Mouse (Mus musculus): ENCODE results near the gene Snap47. TPM values are rescaled to one million over a fixed set of nuclear protein-coding genes. Genes with fewer than 3 reads are reported as not detected.

Gene Snap47
- polyA plus RNA-seq, 1 experiment from 2014 or later: 117 TPM

DNA sequence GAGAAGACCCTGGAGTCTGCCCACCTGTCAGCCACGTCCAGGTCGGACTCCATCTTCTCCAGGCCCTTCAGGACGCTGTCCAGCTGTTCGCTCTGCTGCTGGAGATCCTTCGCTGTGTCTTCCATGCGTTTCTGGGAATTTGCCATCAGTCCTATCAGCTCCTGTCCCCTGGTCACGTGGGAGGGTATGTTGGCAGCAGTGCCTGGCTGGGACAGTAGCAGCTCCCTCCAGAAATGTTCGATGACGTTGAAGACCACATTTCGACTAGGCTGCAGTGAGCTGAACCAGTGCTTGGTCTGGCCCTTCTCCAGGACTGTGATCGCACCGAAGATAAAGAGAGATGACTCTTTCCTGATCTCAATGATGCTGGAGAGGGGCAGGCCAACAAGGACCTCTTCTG is 13.0 kb downstream of the Snap47 start:
- 94% methylated on average over 12 of the region's 12 CpGs for WGBS (ENCODE audit: insufficient replicate concordance)
- no peak overlapping the region for H3K27ac ChIP-seq (ENCODE audit: low read depth, low read length)
- no peak overlapping the region for H3K4me3 ChIP-seq (ENCODE audit: low read depth, low read length)
- H3K27me3 ChIP-seq (ENCODE audit: control insufficient read depth, insufficient read depth, low read length): no peaks in the 10 kb centered on the region
- peaks cover 18% of the 10 kb centered on the region for H3K36me3 ChIP-seq (ENCODE audit: control insufficient read depth, insufficient read depth, low read length)
- no peak for ATAC-seq (replicated peaks; ENCODE audit: insufficient number of reproducible peaks, low FRiP score, low TSS enrichment)
- no peak overlapping the region for H3K4me2 ChIP-seq
- H3K9ac ChIP-seq (ENCODE audit: low read depth, low read length): no peak overlapping the region
- 0 out of 2 replicates have a peak, but pooled peaks cover 2% of the 10 kb centered on the region for H3K9me3 ChIP-seq (replicated peaks; ENCODE audit: control insufficient read depth, low read length)
- no peaks in the 10 kb centered on the region for H3K4me1 ChIP-seq (ENCODE audit: control insufficient read depth, insufficient read depth, low read length)

DNA sequence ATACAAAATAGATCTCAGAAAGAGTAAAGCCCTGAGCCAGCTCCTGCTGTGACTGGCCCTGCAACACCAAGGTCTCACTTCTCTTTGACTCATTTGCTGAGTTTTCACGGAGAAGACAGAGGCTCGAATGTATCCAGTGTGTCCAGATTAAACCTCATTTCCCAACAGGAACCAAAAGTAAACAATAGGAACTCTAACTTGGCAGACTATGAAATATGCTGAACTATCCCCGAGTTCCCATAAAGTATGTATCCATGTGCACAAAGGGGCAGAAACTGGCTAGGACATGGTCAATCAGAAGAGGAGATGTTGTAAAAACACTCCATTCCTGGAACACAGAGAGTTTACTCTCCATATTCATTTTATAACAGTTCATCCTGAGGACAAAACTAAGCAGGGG is 18.7 kb downstream of the Snap47 start:
- ATAC-seq (replicated peaks; ENCODE audit: insufficient number of reproducible peaks, low FRiP score, low TSS enrichment): no peak
- Histone ChIP-seq H3K9me3 (replicated peaks; ENCODE audit: control insufficient read depth, low read length) (0 out of 2 replicates have a peak, but pooled peaks cover 2% of the 10 kb centered on the region), H3K27ac (ENCODE audit: low read depth, low read length) (no peak overlapping the region), H3K4me2 (no peak overlapping the region), H3K4me1 (ENCODE audit: control insufficient read depth, insufficient read depth, low read length) (no peaks in the 10 kb centered on the region), H3K27me3 (ENCODE audit: control insufficient read depth, insufficient read depth, low read length) (no peaks in the 10 kb centered on the region), H3K9ac (ENCODE audit: low read depth, low read length) (no peak overlapping the region), H3K36me3 (ENCODE audit: control insufficient read depth, insufficient read depth, low read length) (peaks cover 8% of the 10 kb centered on the region), H3K4me3 (ENCODE audit: low read depth, low read length) (no peak overlapping the region)
- WGBS (ENCODE audit: insufficient replicate concordance): 72% methylated on average over 3 of the region's 3 CpGs

DNA sequence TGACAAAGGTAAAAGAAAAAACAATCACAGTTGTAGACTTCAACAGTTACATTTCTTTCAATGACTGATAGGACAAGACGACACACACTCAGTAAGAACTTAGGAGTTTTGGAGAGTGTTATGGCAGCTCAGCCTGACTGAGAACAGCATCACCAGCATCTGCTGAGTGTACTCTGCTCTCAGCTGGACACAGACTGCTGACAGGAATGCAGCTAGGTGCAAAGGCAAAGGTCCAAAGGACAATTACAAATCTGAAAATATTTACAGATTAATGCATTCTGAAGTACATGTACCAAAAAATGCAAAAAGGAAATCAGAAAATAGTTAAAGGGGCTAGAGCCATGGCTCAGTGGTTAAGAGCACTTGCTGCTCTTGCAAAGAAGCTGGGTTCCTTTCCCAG is 21.0 kb downstream of the Snap47 start:
- Histone ChIP-seq H3K27me3 (ENCODE audit: control insufficient read depth, insufficient read depth, low read length) (no peaks in the 10 kb centered on the region), H3K4me2 (no peak overlapping the region), H3K27ac (ENCODE audit: low read depth, low read length) (no peak overlapping the region), H3K4me1 (ENCODE audit: control insufficient read depth, insufficient read depth, low read length) (0 out of 2 replicates have a peak, but pooled peaks cover 3% of the 10 kb centered on the region), H3K9ac (ENCODE audit: low read depth, low read length) (no peak overlapping the region), H3K9me3 (replicated peaks; ENCODE audit: control insufficient read depth, low read length) (no peaks in the 10 kb centered on the region), H3K4me3 (ENCODE audit: low read depth, low read length) (no peak overlapping the region), H3K36me3 (ENCODE audit: control insufficient read depth, insufficient read depth, low read length) (peaks cover 4% of the 10 kb centered on the region; the same call in 1 of the 2 replicates)
- WGBS (ENCODE audit: insufficient replicate concordance): 65% methylated on average over 1 of the region's 1 CpGs
- ATAC-seq (replicated peaks; ENCODE audit: insufficient number of reproducible peaks, low FRiP score, low TSS enrichment): no peak

DNA sequence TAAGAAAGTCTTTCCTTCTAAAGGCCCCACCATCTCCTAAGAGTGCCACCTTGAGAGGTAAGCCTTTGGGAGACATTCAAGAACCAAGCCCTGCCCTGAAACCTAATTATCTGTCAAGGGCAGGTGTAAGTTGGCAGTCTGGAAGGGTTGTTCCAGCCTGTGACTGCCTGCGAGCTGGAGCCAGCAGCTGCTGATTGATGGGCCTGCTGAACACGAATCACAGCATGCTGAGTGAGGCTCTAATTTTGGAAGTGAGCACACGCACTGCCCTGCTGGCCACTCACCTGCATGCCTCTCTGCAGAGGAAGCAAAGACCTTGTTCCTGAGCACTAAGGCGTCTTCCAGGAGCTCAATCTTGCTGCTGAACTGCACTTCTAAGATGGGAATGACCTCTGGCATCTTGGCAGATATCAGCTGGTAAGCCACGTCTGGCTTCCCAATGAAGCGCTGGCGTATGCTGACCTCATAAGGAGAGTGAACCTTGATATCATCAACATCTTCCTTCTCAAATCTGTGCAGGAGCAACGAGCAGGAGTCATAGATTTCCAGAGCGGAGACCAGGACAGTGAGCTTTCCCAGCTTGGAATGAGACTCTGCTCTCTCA is 22.8 kb downstream of the Snap47 start:
- no peak for ATAC-seq (replicated peaks; ENCODE audit: insufficient number of reproducible peaks, low FRiP score, low TSS enrichment)
- H3K27me3 ChIP-seq (ENCODE audit: control insufficient read depth, insufficient read depth, low read length): no peaks in the 10 kb centered on the region
- no peak overlapping the region for H3K9ac ChIP-seq (ENCODE audit: low read depth, low read length)
- no peak overlapping the region for H3K27ac ChIP-seq (ENCODE audit: low read depth, low read length)
- 0 out of 2 replicates have a peak, but pooled peaks cover 3% of the 10 kb centered on the region for H3K4me1 ChIP-seq (ENCODE audit: control insufficient read depth, insufficient read depth, low read length)
- no peaks in the 10 kb centered on the region for H3K9me3 ChIP-seq (replicated peaks; ENCODE audit: control insufficient read depth, low read length)
- peaks cover 4% of the 10 kb centered on the region; the same call in 1 of the 2 replicates for H3K36me3 ChIP-seq (ENCODE audit: control insufficient read depth, insufficient read depth, low read length)
- 69% methylated on average over 9 of the region's 9 CpGs for WGBS (ENCODE audit: insufficient replicate concordance)
- no peak overlapping the region for H3K4me3 ChIP-seq (ENCODE audit: low read depth, low read length)
- no peak overlapping the region for H3K4me2 ChIP-seq

DNA sequence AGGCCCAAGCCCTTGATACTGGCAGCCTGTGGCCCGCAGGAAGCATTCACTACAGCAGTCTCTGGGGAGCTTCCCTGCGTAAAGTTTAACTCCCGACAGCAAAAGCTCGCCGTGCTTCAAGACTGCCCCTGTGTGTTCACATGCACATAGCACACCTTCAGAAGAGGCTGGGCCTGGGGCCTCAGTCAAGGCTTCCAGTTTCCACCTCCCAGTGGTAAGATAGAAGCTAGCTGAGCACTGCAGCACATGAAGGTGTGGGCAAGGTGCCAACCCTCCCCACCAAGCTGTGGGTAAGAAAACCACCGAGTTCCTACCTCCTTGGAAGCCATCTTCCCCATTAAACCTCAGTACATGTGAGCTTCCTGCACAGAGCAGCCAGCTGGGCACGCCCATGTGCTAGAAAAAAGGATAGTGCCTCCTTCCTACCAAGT is 25.3 kb downstream of the Snap47 start:
- Histone ChIP-seq H3K4me2 (no peak overlapping the region), H3K27ac (ENCODE audit: low read depth, low read length) (no peak overlapping the region), H3K9ac (ENCODE audit: low read depth, low read length) (no peak overlapping the region), H3K4me3 (ENCODE audit: low read depth, low read length) (no peak overlapping the region), H3K9me3 (replicated peaks; ENCODE audit: control insufficient read depth, low read length) (no peaks in the 10 kb centered on the region), H3K36me3 (ENCODE audit: control insufficient read depth, insufficient read depth, low read length) (peaks cover 4% of the 10 kb centered on the region; the same call in 1 of the 2 replicates), H3K27me3 (ENCODE audit: control insufficient read depth, insufficient read depth, low read length) (no peaks in the 10 kb centered on the region), H3K4me1 (ENCODE audit: control insufficient read depth, insufficient read depth, low read length) (0 out of 2 replicates have a peak, but pooled peaks cover 6% of the 10 kb centered on the region)
- 53% methylated on average over 7 of the region's 7 CpGs for WGBS (ENCODE audit: insufficient replicate concordance)
- no peak for ATAC-seq (replicated peaks; ENCODE audit: insufficient number of reproducible peaks, low FRiP score, low TSS enrichment)

DNA sequence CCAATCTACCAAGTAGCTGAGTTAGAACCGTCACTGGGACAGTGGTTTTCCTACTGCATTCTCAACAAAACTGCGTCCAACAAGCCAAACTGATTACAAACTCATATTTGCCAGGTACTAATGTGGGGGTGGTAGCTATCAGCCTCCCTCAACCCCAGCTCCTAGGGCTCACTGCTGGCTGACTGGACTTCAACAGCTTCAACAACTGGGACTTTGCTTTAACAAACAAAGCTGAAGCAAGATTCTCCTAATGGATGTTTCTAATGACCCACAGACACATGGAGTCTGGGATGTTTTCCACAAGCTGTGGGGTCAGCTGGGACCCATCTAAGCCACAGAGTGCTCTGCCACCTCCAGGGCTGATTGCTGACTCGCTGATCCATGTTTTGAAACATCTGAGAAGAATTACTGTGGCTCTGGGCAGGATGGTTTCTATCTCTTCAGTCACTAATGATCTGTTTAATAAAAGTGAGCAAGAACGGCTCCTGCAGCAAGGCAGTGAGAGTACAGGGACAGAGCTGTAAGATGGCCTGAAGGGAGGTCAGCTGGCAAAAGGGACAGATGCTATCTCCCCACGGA is 27.9 kb downstream of the Snap47 start:
- ATAC-seq (replicated peaks; ENCODE audit: insufficient number of reproducible peaks, low FRiP score, low TSS enrichment): no peak
- Histone ChIP-seq H3K9ac (ENCODE audit: low read depth, low read length) (no peak overlapping the region), H3K4me1 (ENCODE audit: control insufficient read depth, insufficient read depth, low read length) (0 out of 2 replicates have a peak, but pooled peaks cover 6% of the 10 kb centered on the region), H3K4me3 (ENCODE audit: low read depth, low read length) (no peak overlapping the region), H3K27ac (ENCODE audit: low read depth, low read length) (no peak overlapping the region), H3K4me2 (no peak overlapping the region), H3K36me3 (ENCODE audit: control insufficient read depth, insufficient read depth, low read length) (peaks cover 4% of the 10 kb centered on the region; the same call in 1 of the 2 replicates), H3K9me3 (replicated peaks; ENCODE audit: control insufficient read depth, low read length) (no peaks in the 10 kb centered on the region), H3K27me3 (ENCODE audit: control insufficient read depth, insufficient read depth, low read length) (no peaks in the 10 kb centered on the region)
- 80% methylated on average over 5 of the region's 5 CpGs for WGBS (ENCODE audit: insufficient replicate concordance)

DNA sequence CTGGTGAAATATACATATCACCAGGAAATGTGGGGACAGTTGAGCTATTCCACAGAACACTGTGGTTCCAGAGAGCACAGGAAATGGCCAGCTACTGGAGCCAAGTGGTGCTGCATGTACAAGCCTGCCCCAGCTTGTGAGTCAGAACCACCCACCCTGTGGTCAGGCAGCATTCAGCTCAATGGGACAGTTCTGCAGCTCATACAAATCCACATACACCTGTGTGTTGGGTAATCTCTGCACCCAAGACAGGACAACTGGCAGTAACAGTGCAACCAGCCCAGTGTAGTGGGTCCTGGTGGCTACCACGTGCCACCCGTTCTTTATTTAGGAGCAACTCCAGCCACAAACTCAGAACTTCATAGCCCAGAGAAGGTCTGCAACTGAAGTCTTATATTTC is 29.0 kb downstream of the Snap47 start:
- Histone ChIP-seq H3K4me3 (ENCODE audit: low read depth, low read length) (no peak overlapping the region), H3K36me3 (ENCODE audit: control insufficient read depth, insufficient read depth, low read length) (0 out of 2 replicates have a peak, but pooled peaks cover 3% of the 10 kb centered on the region), H3K27me3 (ENCODE audit: control insufficient read depth, insufficient read depth, low read length) (no peaks in the 10 kb centered on the region), H3K4me2 (no peak overlapping the region), H3K9me3 (replicated peaks; ENCODE audit: control insufficient read depth, low read length) (no peaks in the 10 kb centered on the region), H3K27ac (ENCODE audit: low read depth, low read length) (no peak overlapping the region), H3K9ac (ENCODE audit: low read depth, low read length) (no peak overlapping the region), H3K4me1 (ENCODE audit: control insufficient read depth, insufficient read depth, low read length) (0 out of 2 replicates have a peak, but pooled peaks cover 6% of the 10 kb centered on the region)
- ATAC-seq (replicated peaks; ENCODE audit: insufficient number of reproducible peaks, low FRiP score, low TSS enrichment): no peak
- 86% methylated on average over 2 of the region's 2 CpGs for WGBS (ENCODE audit: insufficient replicate concordance)

DNA sequence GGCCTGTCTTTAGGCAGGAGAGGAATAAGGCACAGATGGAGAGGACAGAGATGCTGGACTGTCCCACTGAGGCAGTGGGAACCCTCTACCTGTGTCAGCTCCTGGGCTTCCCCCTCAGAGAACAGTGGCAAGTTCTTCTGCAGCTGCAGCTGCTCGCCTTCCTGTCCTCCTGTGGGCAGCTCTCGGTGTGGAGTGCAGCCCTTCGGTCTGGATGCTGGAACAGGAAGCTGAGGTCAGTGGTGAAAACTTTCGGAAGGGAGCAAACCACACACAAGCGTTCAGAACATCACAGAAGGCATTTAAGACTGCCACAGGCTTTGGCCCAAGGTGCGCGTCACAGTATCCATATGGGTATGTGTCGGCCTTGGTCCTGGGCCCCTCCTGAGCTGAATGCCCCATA is 29.6 kb downstream of the Snap47 start:
- ATAC-seq (replicated peaks; ENCODE audit: insufficient number of reproducible peaks, low FRiP score, low TSS enrichment): no peak
- Histone ChIP-seq H3K4me2 (no peak overlapping the region), H3K4me1 (ENCODE audit: control insufficient read depth, insufficient read depth, low read length) (0 out of 2 replicates have a peak, but pooled peaks cover 6% of the 10 kb centered on the region), H3K27ac (ENCODE audit: low read depth, low read length) (no peak overlapping the region), H3K9me3 (replicated peaks; ENCODE audit: control insufficient read depth, low read length) (no peaks in the 10 kb centered on the region), H3K36me3 (ENCODE audit: control insufficient read depth, insufficient read depth, low read length) (no peaks in the 10 kb centered on the region), H3K27me3 (ENCODE audit: control insufficient read depth, insufficient read depth, low read length) (no peaks in the 10 kb centered on the region), H3K9ac (ENCODE audit: low read depth, low read length) (no peak overlapping the region), H3K4me3 (ENCODE audit: low read depth, low read length) (no peak overlapping the region)
- 77% methylated on average over 8 of the region's 8 CpGs for WGBS (ENCODE audit: insufficient replicate concordance)
